Mouse (Mus musculus): ENCODE measurements around the gene Mgme1. TPM values are rescaled to one million over a fixed set of nuclear protein-coding genes. Genes with fewer than 3 reads are reported as not detected.

Gene Mgme1
- total and polyA plus RNA-seq, 2 experiments from 2014 or later = 4.4 to 6.5 TPM

DNA sequence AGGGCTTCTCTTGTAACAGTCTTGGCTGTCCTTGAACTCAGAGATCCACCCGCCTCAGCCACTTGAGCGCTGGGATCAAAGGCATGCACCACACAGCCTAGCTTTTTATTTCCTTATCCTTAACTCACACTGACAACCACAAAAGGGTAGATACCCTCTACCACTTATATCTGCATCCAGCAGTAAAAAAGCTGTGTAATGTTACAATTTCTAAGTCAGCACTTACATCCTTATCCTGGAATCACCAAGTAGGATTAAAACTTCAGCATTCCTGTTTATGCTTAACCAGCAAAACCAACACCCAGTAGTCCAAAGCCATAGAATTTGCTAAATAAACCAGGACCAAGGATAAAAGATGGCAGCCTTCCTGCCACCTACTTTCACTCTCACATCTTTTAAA, 7.6 kb upstream of the Mgme1 start:
- Histone ChIP-seq H3K27ac (no peak overlapping the region), H3K9me3 (ENCODE audit: low read length) (no peaks in the 10 kb centered on the region), H3K4me2 (ENCODE audit: low read depth, low read length) (no peak overlapping the region), H3K36me3 (ENCODE audit: insufficient read depth, low read length) (peaks cover 13% of the 10 kb centered on the region; the same call in 1 of the 2 replicates), H3K27me3 (ENCODE audit: insufficient read depth, low read length) (no peaks in the 10 kb centered on the region), H3K9ac (replicated peaks; ENCODE audit: low read length) (no peak overlapping the region), H3K4me3 (ENCODE audit: low read length) (no peak overlapping the region), H3K4me1 (ENCODE audit: insufficient read depth, low read length) (0 out of 2 replicates have a peak, but pooled peaks cover under 1% of the 10 kb centered on the region)
- 91% methylated on average over 2 of the region's 2 CpGs for WGBS
- no peak for TF ChIP-seq CTCF (IDR thresholded peaks at IDR 0.05; ENCODE audit: low read depth)
- DNase-seq (ENCODE audit: low spot score) (no peak), ATAC-seq (no peak)

DNA sequence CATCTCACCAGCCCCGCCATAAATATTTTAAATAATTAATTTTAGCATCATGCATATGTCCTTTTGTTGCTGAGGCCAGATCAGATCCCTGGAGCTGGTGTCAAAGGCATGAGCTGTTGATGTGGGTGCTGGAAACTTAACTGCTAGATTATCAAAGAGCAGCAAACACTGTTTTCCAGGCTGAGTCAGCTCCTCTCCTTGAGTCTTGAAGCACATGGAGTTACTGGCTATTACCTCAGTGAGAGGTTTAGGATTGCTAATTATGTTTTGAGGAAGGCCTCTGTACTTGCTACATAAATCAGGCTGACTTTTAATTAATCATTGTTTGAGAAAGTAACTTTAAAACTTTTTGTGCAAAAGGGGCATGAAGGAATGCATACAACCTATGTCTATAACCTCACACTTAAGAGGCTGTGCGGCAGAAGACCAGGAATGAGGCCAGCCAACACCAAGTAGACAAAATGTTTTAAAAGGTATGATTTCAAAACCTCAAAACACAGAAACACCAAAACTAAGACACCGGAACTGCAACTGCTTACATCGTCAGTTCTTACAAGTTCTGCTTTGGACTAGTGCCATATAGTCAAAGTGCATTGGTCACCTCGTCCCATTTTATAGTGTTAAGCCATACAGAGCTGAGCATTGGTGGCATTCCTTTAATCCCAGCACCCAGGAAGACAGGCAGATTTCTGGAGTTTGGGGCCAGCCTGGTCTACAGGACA, 5.9 kb upstream of the Mgme1 start:
- no peaks in the 10 kb centered on the region for H3K9me3 ChIP-seq (ENCODE audit: low read length)
- 69% methylated on average over 5 of the region's 5 CpGs for WGBS
- ATAC-seq (no peak), DNase-seq (ENCODE audit: low spot score) (no peak)
- H3K9ac ChIP-seq (replicated peaks; ENCODE audit: low read length) = no peak overlapping the region
- no peak overlapping the region for H3K4me2 ChIP-seq (ENCODE audit: low read depth, low read length)
- H3K4me1 ChIP-seq (ENCODE audit: insufficient read depth, low read length) = peaks cover 12% of the 10 kb centered on the region; the same call in 1 of the 2 replicates
- no peak overlapping the region for H3K27ac ChIP-seq
- H3K4me3 ChIP-seq (ENCODE audit: low read length) = no peak overlapping the region
- no peaks in the 10 kb centered on the region for H3K36me3 ChIP-seq (ENCODE audit: insufficient read depth, low read length)
- no peak for TF ChIP-seq CTCF (IDR thresholded peaks at IDR 0.05; ENCODE audit: low read depth)
- H3K27me3 ChIP-seq (ENCODE audit: insufficient read depth, low read length) = no peaks in the 10 kb centered on the region

DNA sequence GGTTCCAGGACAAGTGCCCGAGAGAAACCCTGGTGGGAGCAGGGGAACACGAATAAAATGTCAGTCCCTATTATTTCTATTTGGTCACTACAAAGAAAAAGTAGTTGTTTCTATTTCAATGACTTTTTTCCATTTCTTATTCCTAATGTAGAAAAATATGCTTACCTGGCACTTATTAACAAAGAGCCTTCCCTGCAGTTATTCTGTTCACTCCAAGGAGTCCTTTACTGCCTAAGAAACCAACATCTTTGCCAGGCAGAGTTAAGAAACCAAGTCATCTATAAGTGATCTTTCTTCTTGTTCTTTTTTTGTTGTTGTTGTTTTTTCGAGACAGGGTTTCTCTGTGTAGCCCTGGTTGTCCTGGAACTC, 5.4 kb upstream of the Mgme1 start:
- H3K9me3 ChIP-seq (ENCODE audit: low read length) = no peaks in the 10 kb centered on the region
- DNase-seq (ENCODE audit: low spot score) (no peak), ATAC-seq (no peak)
- no peak overlapping the region for H3K4me2 ChIP-seq (ENCODE audit: low read depth, low read length)
- H3K4me1 ChIP-seq (ENCODE audit: insufficient read depth, low read length) = peaks cover 12% of the 10 kb centered on the region; the same call in 1 of the 2 replicates
- H3K27ac ChIP-seq = no peak overlapping the region
- no peak for TF ChIP-seq CTCF (IDR thresholded peaks at IDR 0.05; ENCODE audit: low read depth)
- H3K36me3 ChIP-seq (ENCODE audit: insufficient read depth, low read length) = no peaks in the 10 kb centered on the region
- no peaks in the 10 kb centered on the region for H3K27me3 ChIP-seq (ENCODE audit: insufficient read depth, low read length)
- H3K4me3 ChIP-seq (ENCODE audit: low read length) = no peak overlapping the region
- WGBS = 70% methylated on average over 3 of the region's 3 CpGs
- H3K9ac ChIP-seq (replicated peaks; ENCODE audit: low read length) = no peak overlapping the region

DNA sequence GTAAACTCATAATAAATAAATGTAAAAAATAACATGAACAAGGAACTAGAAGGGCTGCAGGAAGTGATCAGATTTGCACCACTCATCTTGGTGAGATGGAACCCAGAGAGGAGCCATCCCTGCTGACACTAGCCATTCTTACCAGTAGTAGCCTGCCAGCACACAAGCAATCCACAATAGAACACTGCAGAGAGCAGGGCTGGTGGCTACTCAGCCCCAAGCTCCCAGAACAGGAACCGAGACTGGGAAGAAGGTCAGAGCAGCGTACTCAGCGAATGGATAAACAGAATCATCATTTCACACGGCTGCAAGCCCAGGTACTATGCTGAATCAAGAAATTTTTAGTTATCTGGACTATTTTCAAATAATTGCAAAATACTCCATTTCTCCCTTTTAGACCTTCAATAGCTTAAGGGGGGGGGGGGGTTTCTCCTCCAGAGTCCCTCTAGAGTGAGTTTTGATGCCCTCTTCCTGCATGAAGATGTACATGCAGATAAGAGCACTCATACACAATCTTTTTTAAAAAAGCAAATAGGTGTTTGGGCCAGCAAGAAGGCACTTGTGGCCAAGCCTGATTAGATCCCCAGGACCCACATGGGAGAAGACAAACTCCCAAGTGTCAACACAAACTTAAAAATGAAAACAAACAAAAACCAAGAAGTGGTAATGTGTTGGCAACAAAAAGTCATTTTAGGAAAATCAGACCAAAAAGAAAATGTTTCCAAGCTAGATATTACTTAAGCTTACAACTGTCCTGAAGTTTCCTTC, 4.4 kb upstream of the Mgme1 start:
- Histone ChIP-seq H3K4me1 (ENCODE audit: insufficient read depth, low read length) (peaks cover 12% of the 10 kb centered on the region; the same call in 1 of the 2 replicates), H3K27me3 (ENCODE audit: insufficient read depth, low read length) (no peaks in the 10 kb centered on the region), H3K9ac (replicated peaks; ENCODE audit: low read length) (no peak overlapping the region), H3K4me3 (ENCODE audit: low read length) (no peak overlapping the region), H3K4me2 (ENCODE audit: low read depth, low read length) (no peak overlapping the region), H3K27ac (no peak overlapping the region), H3K9me3 (ENCODE audit: low read length) (no peaks in the 10 kb centered on the region), H3K36me3 (ENCODE audit: insufficient read depth, low read length) (no peaks in the 10 kb centered on the region)
- DNase-seq (ENCODE audit: low spot score) = no peak
- TF ChIP-seq CTCF (IDR thresholded peaks at IDR 0.05; ENCODE audit: low read depth) = no peak
- WGBS = 47% methylated on average over 4 of the region's 4 CpGs
- no peak for ATAC-seq

DNA sequence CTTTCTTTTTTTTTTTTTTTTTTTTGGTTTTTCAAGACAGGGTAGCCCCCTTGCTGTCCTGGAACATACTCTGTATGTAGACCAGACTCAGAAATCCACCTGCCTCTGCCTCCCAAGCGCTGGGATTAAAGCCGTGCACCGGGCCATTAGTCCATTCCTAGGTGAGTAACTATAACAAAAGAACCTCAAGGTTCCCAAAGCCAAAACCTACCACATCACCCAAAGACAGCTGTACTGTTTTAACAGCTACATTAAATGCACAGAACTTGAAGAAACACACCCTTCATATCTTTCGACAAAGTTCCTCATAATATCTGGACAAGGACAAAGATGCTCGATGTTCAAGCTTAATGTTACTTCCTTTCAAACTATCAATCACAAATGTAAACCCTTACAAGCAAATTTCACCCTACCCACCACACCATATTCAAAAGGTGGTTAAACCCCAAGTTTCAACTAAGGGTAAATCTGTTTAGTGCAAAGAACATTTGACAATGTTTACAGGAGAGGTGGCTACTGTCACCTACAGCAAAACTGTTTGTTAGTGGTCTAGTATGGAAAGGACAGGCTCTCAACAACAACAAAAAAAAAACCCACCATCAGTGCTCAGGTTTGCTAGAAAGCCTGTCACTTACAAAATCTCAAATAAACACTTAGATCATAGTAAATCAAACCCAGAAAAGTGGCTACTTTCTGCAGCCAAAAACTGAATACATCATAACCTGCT, 3.3 kb upstream of the Mgme1 start:
- no peak overlapping the region for H3K27ac ChIP-seq
- no peak for DNase-seq (ENCODE audit: low spot score)
- H3K9ac ChIP-seq (replicated peaks; ENCODE audit: low read length) = peak overlapping the region; percentile 3; the same call in 1 of the 2 replicates
- 0 out of 2 replicates have a peak overlapping the region, but pooled peaks have one; percentile 61 for H3K4me2 ChIP-seq (ENCODE audit: low read depth, low read length)
- no peaks in the 10 kb centered on the region for H3K27me3 ChIP-seq (ENCODE audit: insufficient read depth, low read length)
- no peaks in the 10 kb centered on the region for H3K9me3 ChIP-seq (ENCODE audit: low read length)
- WGBS = 50% methylated on average over 5 of the region's 5 CpGs
- H3K36me3 ChIP-seq (ENCODE audit: insufficient read depth, low read length) = no peaks in the 10 kb centered on the region
- peaks cover 12% of the 10 kb centered on the region; the same call in 1 of the 2 replicates for H3K4me1 ChIP-seq (ENCODE audit: insufficient read depth, low read length)
- no peak for TF ChIP-seq CTCF (IDR thresholded peaks at IDR 0.05; ENCODE audit: low read depth)
- no peak overlapping the region for H3K4me3 ChIP-seq (ENCODE audit: low read length)
- no peak for ATAC-seq

DNA sequence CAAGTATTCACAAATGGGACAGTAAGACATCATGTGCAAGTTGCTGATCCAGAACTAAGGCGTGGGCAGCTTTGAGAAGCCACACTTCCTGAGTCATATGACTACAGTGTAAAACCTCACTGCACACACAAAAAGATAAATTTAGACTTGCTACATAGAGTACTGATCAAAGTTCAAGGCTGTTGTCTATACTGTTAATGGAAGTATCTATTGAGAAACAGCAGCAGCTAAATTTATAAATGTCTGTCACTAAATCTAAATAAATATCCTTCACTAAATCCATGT, 2.8 kb upstream of the Mgme1 start:
- H3K4me3 ChIP-seq (ENCODE audit: low read length) = no peak overlapping the region
- H3K9me3 ChIP-seq (ENCODE audit: low read length) = no peaks in the 10 kb centered on the region
- peaks cover 12% of the 10 kb centered on the region; the same call in 1 of the 2 replicates for H3K4me1 ChIP-seq (ENCODE audit: insufficient read depth, low read length)
- no peaks in the 10 kb centered on the region for H3K27me3 ChIP-seq (ENCODE audit: insufficient read depth, low read length)
- 0 out of 2 replicates have a peak overlapping the region, but pooled peaks have one; percentile 61 for H3K4me2 ChIP-seq (ENCODE audit: low read depth, low read length)
- peak overlapping the region; percentile 3; the same call in 1 of the 2 replicates for H3K9ac ChIP-seq (replicated peaks; ENCODE audit: low read length)
- H3K27ac ChIP-seq = no peak overlapping the region
- DNase-seq (ENCODE audit: low spot score) (no peak), ATAC-seq (no peak)
- TF ChIP-seq CTCF (IDR thresholded peaks at IDR 0.05; ENCODE audit: low read depth) = no peak
- no peaks in the 10 kb centered on the region for H3K36me3 ChIP-seq (ENCODE audit: insufficient read depth, low read length)
- WGBS = 33% methylated on average over 1 of the region's 1 CpGs

Data from hindbrain, postnatal 0 days (tissue).